Mouse (Mus musculus): ENCODE data around the gene Zfp933.
"Not testable (repeated sequence)": the region's sequence is repeated elsewhere in the genome, so short reads cannot be mapped to it uniquely, and the experiment has no call there.

Zfp933 gene

DNA sequence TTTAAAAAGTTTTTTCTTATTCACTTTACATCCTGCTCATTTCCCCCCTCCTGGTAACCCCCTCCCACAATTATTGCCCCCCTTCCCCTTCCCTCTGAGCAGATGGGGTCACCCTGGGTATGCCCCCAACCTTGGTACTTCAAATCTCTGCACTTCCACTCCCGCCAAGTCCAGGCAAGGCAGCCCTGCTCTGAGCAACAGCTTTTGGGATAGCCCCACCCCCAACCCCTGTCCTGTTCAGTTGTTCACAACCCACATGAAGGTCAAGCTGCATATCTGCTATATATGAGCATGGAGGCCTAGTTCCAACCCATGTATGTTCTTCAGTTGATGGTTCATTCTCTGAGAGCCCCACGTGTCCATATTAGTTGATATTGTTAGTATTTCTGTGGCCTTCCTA, 2.6 kb upstream of the Zfp933 start:
- no peak for DNase-seq (ENCODE audit: low spot score)

DNA sequence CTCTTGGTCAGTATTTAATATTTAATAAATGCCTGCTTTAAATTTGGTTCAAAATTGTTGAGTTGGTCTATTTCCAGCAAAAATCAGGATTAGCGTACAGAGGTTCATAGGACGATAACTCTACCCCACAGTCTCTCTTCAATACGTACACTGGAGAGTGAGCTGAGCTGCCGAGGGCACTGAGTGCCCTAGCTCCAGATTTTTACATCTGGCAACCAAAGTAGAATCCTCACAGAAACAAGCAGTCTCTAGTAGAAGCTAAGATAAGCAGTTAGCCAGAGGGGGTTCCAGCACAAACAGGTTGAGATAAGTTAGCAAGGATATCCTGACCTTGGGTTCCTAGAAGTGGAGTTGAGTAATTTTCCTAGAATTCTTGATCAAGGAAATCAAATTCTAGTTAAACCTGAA, 422 bp upstream of the Zfp933 start:
- DNase-seq (ENCODE audit: low spot score): no peak

DNA sequence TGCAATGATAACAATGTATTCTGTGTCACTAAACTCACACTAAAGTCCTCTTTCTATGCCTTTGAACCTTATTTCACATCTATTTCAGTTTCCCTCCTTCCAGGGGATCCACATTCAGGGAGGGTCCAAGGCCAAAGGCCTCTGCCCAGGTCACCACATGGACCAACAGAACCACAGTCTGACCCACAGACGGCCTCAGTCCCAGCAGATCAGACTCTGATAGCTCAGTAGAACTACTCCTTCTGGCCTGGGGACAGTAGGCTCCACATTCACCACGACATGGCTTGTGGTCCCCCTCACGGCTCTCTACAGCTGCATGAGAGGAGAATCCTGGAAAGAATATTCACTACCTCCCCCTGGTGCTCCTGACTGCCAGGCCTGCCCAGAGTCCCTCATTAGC, 5.3 kb downstream of the Zfp933 start:
- DNase-seq (ENCODE audit: low spot score): no peak

DNA sequence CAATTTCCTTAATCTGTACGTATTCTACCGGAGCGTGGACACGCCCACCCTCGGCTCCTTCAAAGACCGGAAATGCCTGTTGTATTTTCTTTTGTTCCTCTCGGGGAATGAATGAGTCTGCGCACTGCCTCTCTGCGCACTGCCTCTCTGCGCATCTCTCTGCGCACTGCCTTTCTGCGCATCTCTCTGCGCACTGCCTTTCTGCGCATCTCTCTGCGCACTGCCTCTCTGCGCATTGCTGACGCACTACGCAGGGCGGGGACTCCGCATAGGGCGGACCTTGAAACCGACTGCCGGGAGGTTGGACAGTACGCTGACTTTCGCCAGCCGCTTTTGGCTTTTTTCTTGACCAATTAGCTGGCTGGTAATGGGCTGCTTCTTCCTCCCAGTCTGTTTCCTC, 8.9 kb downstream of the Zfp933 start:
- DNase-seq (ENCODE audit: low spot score): peak; percentile 13

DNA sequence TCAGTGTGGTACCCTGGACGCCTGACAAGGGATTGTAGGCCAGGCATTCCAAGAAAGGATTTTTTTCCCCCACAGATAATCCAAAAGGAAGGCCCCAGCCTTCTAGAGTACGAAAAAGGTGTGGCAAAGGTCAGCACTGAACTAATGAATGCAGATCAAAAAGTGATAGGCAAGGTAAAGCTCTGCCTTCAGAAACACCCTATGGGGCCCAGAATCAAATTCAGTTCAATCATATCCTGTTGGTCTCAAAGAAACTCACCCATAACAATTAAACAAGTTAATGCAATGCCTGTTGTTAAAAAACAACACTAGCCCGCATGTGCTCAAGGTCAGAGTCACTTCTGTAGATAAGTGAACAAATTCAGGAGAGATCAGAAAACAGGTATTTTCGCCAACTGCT, 23.8 kb downstream of the Zfp933 start:
- DNase-seq (ENCODE audit: low spot score): no peak

DNA sequence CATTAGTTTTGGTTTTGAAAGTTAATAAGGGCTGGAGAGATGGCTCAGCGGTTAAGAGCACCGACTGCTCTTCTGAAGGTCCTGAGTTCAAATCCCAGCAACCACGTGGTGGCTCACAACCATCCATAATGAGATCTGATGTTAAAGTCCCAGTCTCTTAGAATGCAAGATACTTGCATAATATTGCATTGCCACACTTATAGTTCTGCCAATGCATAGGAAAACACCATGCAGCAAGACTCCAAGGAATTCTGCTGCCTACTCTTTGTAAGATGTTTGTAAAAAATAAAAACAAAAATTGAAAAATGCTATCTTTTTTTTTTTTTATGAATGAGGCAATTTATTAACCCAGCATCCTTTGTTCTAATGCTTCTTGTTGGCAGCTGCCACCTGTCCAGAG, 26.8 kb downstream of the Zfp933 start:
- DNase-seq (ENCODE audit: low spot score): not testable (repeated sequence)

DNA sequence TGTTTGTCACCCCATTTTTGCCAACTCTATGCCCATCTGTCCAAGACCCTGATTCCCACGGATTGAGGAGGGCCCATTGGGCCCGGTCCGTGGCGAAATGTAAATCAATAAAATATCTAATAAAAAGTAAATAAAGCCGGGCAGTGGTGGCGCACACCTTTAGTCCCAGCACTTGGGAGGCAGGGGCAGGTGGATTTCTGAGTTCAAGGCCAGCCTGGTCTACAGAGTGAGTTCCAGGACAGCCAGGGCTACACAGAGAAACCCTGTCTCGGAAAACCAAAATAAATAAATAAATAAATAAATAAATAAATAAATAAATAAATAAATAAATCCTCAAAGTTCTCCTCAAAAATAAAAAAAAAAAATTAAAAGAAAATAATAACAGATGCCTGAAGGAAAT, 28.5 kb downstream of the Zfp933 start:
- DNase-seq (ENCODE audit: low spot score): not testable (repeated sequence)

DNA sequence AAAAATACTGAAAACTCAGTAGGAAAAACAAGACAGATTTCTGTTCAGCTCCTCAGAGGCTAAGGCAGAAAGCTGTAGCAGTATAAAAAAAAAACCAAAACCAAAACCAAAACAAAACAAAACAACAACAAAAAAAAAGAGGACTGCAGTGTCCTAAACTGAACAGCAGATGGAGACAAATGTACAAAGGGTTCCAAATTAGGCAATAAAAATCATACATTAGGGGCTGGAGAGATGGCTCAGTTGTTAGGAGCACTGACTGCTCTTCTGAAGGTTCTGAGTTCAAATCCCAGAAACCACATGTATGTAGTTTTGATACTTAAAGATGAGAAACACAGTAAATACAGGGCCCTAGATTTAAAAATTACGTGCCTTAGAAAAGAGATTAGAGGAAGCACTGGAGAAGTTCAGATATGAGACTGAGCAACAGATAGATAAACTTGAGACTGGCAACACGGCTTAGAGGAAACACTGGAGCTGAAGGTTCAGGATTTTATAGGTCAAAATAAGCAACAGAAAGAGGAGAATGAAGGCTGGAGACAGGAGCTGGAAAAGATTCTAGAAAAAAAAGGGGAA, 33.5 kb downstream of the Zfp933 start:
- no peak for DNase-seq (ENCODE audit: low spot score)

DNA sequence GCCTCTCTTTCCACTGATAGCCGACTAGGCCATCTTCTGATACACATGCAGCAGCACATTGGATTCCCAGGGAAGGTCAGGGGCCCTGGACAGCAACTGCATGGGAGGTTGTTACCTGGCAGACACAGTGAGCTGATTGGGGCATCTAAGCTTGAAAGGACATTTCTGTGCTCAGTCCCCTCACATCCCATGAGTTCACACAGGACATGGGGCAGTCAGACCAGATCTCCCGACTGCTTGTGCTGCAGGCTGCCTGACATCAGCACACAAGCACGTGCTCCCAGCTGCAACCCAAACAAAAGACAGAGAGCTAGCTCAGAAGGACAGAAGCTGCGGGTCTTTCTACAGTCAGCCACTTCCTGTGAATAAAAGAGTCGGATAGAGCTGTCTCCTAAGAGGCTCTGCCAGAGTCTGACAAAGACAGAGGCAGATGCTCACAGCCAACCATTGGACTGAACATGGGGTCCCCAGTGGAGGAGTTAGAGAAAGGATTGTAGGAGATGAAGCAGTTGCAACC, 34.9 kb downstream of the Zfp933 start:
- DNase-seq (ENCODE audit: low spot score): no peak

DNA sequence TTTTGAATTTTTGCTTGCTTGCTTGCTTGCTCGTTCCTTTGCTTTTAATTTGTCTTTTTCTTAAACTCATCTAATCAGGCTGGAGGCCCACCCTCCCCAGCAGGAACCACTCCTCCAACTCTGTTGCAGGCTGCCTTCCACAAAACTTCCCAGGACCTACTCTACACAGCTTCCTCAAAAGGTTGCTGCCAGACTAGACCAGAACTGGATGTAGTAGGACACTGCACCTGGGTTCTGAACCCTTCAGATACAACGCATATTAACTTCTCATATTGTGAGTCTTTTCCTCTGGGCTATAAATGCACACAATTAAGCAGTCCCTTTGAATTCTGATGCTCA, 38.2 kb downstream of the Zfp933 start:
- DNase-seq (ENCODE audit: low spot score): not testable (repeated sequence)

DNA sequence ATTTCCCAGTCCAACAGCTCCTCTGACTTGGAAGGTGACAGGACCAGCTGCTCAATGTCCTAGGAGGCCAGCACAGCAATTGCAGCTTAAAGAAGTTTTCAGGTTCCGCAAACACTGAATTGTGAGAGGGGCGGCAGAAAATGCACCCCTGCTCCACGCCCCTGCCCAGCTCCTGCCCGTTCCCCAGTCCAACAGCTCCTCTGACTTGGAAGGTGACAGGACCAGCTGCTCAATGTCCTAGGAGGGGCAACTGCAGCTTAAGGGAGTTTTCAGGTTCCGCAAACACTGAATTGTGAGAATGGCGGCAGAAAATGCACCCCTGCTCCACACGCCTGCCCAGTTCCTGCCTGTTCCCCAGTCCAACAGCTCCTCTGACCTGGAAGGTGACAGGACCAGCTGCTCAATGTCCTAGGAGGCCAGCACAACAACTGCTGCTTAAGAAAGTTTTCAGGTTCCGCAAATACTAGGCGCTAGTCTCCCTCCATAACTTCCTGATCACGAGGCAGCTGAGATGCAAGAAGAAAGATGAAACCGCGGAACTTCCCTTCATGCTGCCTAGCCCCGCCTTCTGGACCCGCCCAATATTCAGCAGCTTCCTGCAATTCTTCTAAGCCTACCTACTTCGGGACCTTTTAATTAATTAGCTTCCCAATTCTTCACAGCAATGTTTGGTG, 38.7 kb downstream of the Zfp933 start, which contains the start of gene Zfp984:
TSS of gene Zfp984 (minus strand) at position 497 of the 674 bp plus-strand sequence.
- not testable (repeated sequence) for DNase-seq (ENCODE audit: low spot score)

DNA sequence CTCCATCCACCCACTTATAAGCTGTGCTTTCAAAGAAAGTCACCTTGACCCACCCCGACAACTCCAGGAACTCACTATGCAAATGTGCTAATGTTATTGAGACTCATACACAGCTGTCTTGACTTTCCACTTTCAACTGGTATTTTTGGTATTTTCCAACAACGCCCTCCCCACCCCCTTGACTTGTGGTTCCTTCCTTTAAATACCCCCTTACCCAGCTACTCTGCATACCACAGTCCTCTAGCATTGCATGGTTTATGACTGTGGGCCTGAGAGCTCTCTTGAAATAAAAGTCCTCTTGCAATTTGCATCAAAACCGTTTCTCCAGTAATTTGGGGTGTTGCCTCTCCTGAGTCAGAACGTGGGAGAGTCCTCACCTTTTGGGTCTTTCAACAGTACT, 39.7 kb downstream of the Zfp933 start:
- DNase-seq (ENCODE audit: low spot score): not testable (repeated sequence)

DNA sequence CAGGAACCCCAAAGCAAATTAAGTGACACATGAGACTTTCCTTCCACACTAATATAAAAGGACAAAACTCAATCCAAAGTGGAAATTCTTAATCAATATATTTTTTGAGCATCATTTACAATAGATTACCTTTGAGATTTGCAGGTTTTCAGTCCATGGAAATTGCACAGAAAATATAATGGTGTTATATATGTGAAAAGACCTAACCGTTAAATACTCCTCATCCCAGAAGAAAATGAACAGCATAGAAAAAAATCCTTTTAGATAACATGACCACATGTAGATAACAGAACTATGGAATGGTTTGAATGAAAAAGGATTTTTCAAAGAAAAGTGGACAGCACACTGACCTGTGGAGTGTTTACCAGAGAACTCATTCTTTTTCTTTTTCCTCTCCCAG, 52.9 kb downstream of the Zfp933 start:
- not testable (repeated sequence) for DNase-seq (ENCODE audit: low spot score)

DNA sequence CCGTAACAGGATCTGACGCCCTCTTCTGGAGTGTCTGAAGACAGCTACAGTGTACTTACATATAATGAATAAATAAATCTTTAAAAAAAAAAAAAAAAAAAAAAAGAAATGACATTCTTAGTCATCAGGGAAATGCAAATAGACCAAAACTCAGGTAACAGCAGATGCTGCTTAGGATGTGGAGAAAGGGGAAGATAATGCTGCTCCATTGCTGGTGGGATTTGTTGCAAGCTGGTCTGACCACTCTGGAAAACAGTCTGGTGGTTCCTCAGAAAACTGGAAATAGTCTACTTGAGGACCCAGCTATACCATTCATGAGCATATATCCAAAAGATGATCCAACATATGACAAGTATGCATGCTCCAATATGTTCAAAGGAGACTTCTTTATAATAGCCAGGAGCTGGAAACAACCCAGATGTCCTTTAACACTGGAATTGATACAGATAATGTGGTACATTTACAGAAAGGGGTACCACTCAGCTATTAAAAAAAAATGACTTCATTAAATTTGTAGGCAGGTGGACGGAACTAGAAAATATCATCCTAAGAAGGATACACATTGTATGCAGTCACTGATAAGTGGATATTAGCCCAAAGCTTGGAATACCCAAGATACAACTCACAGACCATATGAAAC, 54.0 kb downstream of the Zfp933 start:
- DNase-seq (ENCODE audit: low spot score): not testable (repeated sequence)

DNA sequence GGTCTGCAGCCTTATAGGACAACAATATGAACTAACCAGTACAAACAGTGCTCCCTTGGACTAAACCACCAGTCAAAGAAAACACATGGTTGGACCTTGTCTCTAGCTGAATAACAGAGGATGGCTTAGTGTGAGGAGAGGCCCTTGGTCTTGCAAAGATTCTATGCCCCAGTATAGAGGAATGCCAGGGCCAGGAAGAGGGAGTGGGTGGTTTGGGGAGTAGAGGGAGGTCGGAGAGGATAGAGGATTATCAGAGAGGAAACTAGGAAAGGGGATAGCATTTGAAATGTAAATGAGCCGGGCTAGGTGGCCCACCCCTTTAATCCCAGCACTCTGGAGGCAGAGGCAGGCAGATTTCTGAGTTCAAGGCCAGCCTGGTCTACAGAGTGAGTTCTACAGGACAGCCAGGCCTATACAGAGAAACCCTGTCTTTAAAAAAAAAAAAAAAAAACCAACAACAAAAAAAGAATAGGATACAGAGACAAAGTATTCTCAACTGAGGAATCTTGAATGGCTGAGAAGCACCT, 54.7 kb downstream of the Zfp933 start:
- not testable (repeated sequence) for DNase-seq (ENCODE audit: low spot score)

DNA sequence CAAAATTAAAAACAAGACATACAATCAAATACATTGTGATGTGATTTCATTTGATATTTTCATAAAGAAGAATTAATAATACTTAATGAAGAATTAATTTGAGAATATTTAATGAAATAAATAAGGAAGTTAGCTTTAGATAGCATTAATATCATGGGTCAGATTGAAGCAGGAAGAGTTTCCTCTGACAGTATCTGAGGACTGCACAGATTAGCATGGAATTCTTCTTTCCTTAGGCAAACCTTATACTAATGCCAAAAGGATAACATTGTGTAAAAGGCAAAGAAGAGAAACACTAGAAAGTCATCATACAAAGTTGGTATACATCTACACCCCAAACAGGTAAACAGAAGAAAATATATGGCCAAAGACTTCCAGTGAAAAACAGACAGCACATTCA, 56.4 kb downstream of the Zfp933 start:
- DNase-seq (ENCODE audit: low spot score): not testable (repeated sequence)

All from urinary bladder, postnatal 25 days (tissue).